Mouse (Mus musculus): Measurements from ENCODE around the gene Hoxd10.

Gene Hoxd10

DNA sequence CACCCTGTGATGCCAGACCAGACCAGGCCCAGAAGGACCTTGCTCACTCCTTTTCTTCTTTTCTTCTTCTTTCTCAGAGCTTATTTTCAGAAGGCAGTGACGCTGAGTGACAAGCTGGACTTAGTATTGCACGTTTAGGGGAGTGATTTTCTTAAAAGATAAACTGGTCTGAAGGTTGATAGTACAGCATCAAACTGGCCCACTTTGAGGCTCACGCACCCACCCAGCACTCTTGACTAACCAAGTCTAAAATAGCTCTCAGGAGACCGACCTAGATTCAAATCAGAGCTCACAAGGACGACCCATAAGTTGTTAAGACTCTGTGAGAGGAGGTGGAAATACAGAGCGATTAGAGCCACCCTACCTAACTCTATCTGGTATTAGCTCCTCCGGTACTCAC, 25.3 kb upstream of the Hoxd10 start:
- DNase-seq (ENCODE audit: inconsistent ontology term), result no peak

GRCm38 (mm10) chr2:74667191-74667841, 24.4 kb upstream of the Hoxd10 start:
- no peak for DNase-seq (ENCODE audit: inconsistent ontology term)

GRCm38 (mm10) chr2:74667842-74668357, 23.8 kb upstream of the Hoxd10 start, which contains the start of gene Hoxd13:
TSS of gene Hoxd13 (plus strand) at chr2:74668310.
- DNase-seq (ENCODE audit: inconsistent ontology term), result no peak

GRCm38 (mm10) chr2:74668370-74669229, 23.1 kb upstream of the Hoxd10 start:
- no peak for DNase-seq (ENCODE audit: inconsistent ontology term)

GRCm38 (mm10) chr2:74669230-74669578, 22.5 kb upstream of the Hoxd10 start:
- DNase-seq (ENCODE audit: inconsistent ontology term), result no peak

DNA sequence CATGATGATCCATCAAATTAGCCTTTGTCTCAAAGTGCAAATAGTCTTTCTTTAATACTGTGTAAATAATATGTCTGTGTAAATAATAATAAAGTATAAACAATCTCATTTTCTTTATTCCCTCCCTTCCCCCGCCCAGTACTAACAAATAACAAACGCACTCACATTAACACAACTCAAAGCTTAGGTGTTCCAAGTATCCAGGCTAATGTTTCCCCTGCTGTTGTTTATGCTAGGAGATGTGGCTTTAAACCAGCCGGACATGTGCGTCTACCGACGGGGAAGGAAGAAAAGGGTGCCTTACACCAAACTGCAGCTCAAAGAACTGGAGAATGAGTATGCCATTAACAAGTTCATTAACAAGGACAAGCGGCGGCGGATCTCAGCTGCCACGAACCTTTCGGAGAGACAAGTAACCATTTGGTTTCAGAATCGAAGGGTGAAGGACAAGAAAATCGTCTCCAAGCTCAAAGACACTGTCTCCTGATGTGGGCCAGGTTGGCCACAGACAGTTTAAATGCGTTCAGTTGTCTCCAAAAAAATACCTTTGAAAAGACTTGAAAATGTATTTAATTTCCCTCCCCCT, 22.0 kb upstream of the Hoxd10 start:
- DNase-seq (ENCODE audit: inconsistent ontology term), result no peak

- DNase-seq (ENCODE audit: inconsistent ontology term), result no peak
Measured at GRCm38 (mm10) chr2:74670632-74671188, 21.0 kb upstream of the Hoxd10 start.

DNA sequence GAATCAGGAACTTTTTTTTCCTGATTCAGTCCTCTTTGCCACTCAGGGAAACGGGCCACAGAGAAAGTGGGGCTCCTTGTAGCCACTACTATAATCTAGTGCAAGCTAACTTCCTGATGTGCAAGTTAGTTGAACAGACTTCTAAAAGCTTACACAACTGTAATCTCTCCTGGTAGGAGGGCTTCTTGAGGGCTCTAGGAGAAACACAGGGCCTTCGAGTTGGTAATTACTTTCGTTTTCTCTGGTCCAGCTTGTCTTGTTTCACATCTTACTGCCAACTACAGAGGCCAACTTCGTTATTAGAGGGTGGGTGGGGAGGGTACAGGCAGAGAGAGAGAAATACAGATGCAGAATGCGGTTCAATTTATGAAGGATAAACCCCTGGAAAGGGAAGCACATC, 19.9 kb upstream of the Hoxd10 start:
- DNase-seq (ENCODE audit: inconsistent ontology term), result no peak

- no peak for DNase-seq (ENCODE audit: inconsistent ontology term)
Measured at GRCm38 (mm10) chr2:74672481-74673362, 19.0 kb upstream of the Hoxd10 start.

DNA sequence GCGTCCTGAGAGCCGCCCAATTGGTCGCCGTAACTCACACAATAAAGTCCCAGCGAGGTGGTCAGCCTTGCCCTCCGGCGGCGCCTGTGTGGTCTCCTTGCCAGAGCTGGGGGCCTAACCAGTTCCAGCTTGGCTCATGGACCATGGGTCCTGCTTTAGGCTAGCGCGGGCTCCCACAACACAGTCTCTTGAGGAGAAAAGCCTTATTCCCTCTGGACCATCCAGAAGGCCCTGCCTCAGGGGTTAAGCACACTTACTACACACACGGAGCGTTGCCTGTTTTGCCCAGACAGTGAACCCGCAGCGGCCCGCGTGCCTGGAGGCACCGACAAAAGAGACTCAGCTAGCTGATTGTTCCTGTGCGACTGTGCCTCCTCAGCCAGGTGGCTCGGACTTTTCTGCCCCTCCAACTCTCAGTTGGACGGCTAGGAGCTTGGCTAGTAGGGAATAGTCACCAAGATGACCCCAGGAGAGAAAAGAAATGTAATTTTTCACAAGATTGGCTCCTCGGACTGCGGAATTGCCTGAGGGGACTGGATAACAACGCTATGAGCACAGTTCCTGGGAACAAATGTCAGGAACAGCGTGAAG, 17.8 kb upstream of the Hoxd10 start:
- DNase-seq (ENCODE audit: inconsistent ontology term), result no peak

GRCm38 (mm10) chr2:74674881-74675665, 16.7 kb upstream of the Hoxd10 start, which contains the start of gene Hoxd12:
TSS of gene Hoxd12 (plus strand) at chr2:74675013.
- no peak for DNase-seq (ENCODE audit: inconsistent ontology term)

DNA sequence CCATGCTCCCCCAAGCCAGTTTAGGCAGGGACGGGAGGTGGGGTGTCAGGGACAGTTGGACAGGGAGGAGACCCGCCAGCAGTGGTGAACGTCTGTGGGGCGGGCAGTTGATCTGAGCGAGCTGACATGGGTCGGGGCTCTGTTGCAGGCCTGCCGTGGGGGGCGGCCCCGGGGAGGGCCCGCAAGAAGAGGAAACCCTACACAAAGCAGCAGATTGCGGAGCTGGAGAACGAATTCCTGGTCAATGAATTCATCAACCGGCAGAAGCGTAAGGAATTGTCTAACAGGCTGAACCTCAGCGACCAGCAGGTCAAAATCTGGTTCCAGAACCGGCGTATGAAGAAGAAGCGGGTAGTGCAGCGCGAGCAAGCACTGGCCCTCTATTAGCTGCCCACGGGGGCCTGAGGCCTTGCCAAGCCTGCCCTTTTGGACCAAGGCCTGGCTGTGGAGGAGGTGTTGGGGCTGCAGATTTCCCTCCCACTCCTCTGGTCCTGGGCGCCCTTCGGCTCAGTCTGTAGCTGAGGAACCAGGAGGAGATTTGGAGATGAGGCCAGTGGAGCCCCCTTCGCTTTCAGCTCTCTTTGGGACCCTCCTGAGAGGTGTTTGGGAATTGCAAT, 15.9 kb upstream of the Hoxd10 start:
- no peak for DNase-seq (ENCODE audit: inconsistent ontology term)

GRCm38 (mm10) chr2:74676376-74677052, 15.2 kb upstream of the Hoxd10 start:
- DNase-seq (ENCODE audit: inconsistent ontology term), result no peak

- no peak for DNase-seq (ENCODE audit: inconsistent ontology term)
Measured at GRCm38 (mm10) chr2:74677106-74677505, 14.6 kb upstream of the Hoxd10 start.

GRCm38 (mm10) chr2:74678891-74679595, 12.7 kb upstream of the Hoxd10 start, which contains the start of gene Hoxd11:
TSS of gene Hoxd11 (plus strand) at chr2:74679557.
- DNase-seq (ENCODE audit: inconsistent ontology term), result no peak

- DNase-seq (ENCODE audit: inconsistent ontology term), result no peak
Measured at GRCm38 (mm10) chr2:74679596-74679971, 12.1 kb upstream of the Hoxd10 start.

DNA sequence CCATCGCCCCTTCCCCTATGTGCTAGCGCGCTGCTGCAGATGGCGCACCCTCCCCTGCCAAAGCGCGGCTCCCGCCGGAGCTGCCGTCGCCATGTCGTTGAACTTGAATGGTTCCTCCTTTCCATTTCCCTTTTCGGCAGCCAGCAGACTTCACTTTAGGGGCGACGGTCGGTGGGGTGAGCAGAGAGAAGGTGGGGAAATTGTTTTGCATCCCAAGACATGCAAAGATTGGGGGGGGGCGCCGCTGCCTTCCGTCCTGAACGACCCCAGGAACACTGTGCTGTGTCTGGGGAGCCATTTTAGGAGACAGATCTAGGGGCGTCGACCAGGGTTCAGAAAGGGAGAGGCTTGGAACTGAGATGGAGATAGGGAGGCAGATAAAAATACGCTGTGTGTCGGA, 11.7 kb upstream of the Hoxd10 start:
- DNase-seq (ENCODE audit: inconsistent ontology term), result no peak
